Mouse (Mus musculus) liver, postnatal 0 days (tissue): ENCODE data around the gene Rassf7. TPM values are rescaled to one million over a fixed set of nuclear protein-coding genes. Genes with fewer than 3 reads are reported as not detected.
"Not testable (repeated sequence)": the region's sequence is repeated elsewhere in the genome, so short reads cannot be mapped to it uniquely, and the experiment has no call there.

Source experiments
- ATAC-seq: fragments of 200-750 bp; cut with Nextera tagmentation; 2 replicates; pipeline ENCODE4 v1.8.0; 2017; ENCODE audit warnings: mild to moderate bottlenecking, moderate library complexity
- DNase-seq: peaks from one replicate; pipeline ENCODE4 v3.0.0-alpha.2; 2016
- H3K27ac ChIP-seq: fragments of 300-500 bp; sonication (generic); 2 replicates; pipeline ENCODE4 v1.5.1; 2014; ENCODE audit warnings: antibody characterized with exemption, moderate library complexity, mild to moderate bottlenecking, low read depth
- H3K27me3 ChIP-seq: fragments of 300-500 bp; sonication (generic); 2 replicates; pipeline ENCODE4 v1.6.1; 2014; ENCODE audit warnings: low read length, control low read depth, mixed read lengths; ENCODE audit not compliant: insufficient read depth
- H3K36me3 ChIP-seq: fragments of 300-500 bp; sonication (generic); replicated peaks from 2 replicates; pipeline ENCODE4 v1.6.1; 2014; ENCODE audit warnings: mild to moderate bottlenecking, control low read depth, low read length, moderate library complexity, mixed read lengths; ENCODE audit not compliant: insufficient read depth
- H3K4me1 ChIP-seq: fragments of 300-500 bp; sonication (generic); 2 replicates; pipeline ENCODE4 v1.6.1; 2014; ENCODE audit warnings: antibody characterized with exemption, mild to moderate bottlenecking, control low read depth; ENCODE audit not compliant: insufficient read depth
- H3K4me2 ChIP-seq: fragments of 300-500 bp; sonication (generic); 2 replicates; pipeline ENCODE4 v1.6.1; 2014; ENCODE audit warnings: low read depth, mild to moderate bottlenecking, low read length, moderate library complexity, mixed read lengths
- H3K4me3 ChIP-seq: fragments of 300-500 bp; sonication (generic); 2 replicates; pipeline ENCODE4 v1.5.1; 2014; ENCODE audit warnings: low read depth, low read length
- H3K9ac ChIP-seq: fragments of 300-500 bp; sonication (generic); replicated peaks from 2 replicates; pipeline ENCODE4 v1.6.1; 2014; ENCODE audit warnings: mild to moderate bottlenecking, moderate library complexity
- H3K9me3 ChIP-seq: fragments of 300-500 bp; sonication (generic); 2 replicates; pipeline ENCODE4 v1.6.1; 2016; ENCODE audit warnings: mild to moderate bottlenecking, control low read depth, low read length, mixed read lengths
- CTCF ChIP-seq: sonication (generic); IDR thresholded peaks from 2 replicates; pipeline ENCODE4 v1.5.1; 2016; ENCODE audit warnings: antibody characterized with exemption, low read depth
- EP300 ChIP-seq: IDR thresholded peaks from 2 replicates; pipeline ENCODE4 v1.6.1; 2016; ENCODE audit warnings: antibody characterized with exemption, low read depth, mild to moderate bottlenecking
- WGBS: fragments of 180-500 bp; shearing (Covaris S2); extraction: QIAGEN DNeasy Blood & Tissue Kit; methylation state at CpG from one replicate; pipeline ENCODE4 v1.1.7; 2014; ENCODE audit not compliant: insufficient replicate concordance; 5-methylcytosine and 5-hydroxymethylcytosine counted together
- polyA plus RNA-seq: library from polyadenylated mRNA; unstranded; fragments of >200 nt; fragmentation: Nextera tagmentation; extraction: Ambion mirVana; gene quantifications from 2 replicates; pipeline ENCODE4 v1.2.1, GENCODE M21; 2015

Rassf7 gene
- polyA plus RNA-seq, 1 experiment from 2014 or later: 24.9 TPM

- peaks cover 20% of the 10 kb centered on the region for H3K4me1 ChIP-seq
- peaks cover 50% of the 10 kb centered on the region for H3K36me3 ChIP-seq
- H3K9ac ChIP-seq: no peak overlapping the region
- ATAC-seq (no peak), DNase-seq (no peak)
- H3K9me3 ChIP-seq: no peaks in the 10 kb centered on the region
- no peak for TF ChIP-seq CTCF
- TF ChIP-seq EP300: no peak
- H3K27me3 ChIP-seq: no peaks in the 10 kb centered on the region
- no peak overlapping the region for H3K4me3 ChIP-seq
- no peak overlapping the region for H3K27ac ChIP-seq
- no peak overlapping the region for H3K4me2 ChIP-seq
- 95% methylated on average over 3 of the region's 3 CpGs for WGBS
Observed at GRCm38 (mm10) chr7:141231111-141231510, 15.5 kb downstream of the Rassf7 start.

DNA sequence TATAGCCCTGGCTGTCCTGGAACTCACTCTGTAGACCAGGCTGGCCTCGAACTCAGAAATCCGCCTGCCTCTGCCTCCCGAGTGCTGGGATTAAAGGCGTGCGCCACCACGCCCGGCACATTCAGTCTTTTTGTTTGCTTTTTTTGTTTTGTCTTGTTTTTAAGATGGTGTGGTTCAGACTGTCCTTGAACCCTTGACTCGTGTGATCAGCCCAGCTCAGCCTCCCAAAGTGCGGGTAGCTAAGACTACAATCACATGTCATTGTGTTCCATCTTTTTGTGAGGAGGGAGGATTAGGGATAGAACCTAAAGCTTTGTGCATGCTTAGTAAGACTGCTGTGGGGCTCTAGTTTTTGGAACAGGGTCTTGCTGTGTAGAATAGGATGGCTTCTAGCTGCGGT, 15.9 kb downstream of the Rassf7 start:
- TF ChIP-seq EP300: no peak
- H3K4me1 ChIP-seq: peaks cover 20% of the 10 kb centered on the region
- peaks cover 50% of the 10 kb centered on the region for H3K36me3 ChIP-seq
- no peak for ATAC-seq
- no peak overlapping the region for H3K9ac ChIP-seq
- no peaks in the 10 kb centered on the region for H3K27me3 ChIP-seq
- no peak overlapping the region for H3K27ac ChIP-seq
- no peak for DNase-seq
- no peaks in the 10 kb centered on the region for H3K9me3 ChIP-seq
- 81% methylated on average over 9 of the region's 10 CpGs for WGBS
- H3K4me3 ChIP-seq: no peak overlapping the region
- H3K4me2 ChIP-seq: no peak overlapping the region

- H3K27ac ChIP-seq, DNase-seq, H3K9ac ChIP-seq, ATAC-seq, H3K4me2 ChIP-seq, H3K4me1 ChIP-seq, H3K27me3 ChIP-seq, H3K9me3 ChIP-seq, H3K4me3 ChIP-seq: not testable (repeated sequence)
- peaks cover 64% of the 10 kb centered on the region for H3K36me3 ChIP-seq
- WGBS: 84% methylated on average over 4 of the region's 4 CpGs
Observed at GRCm38 (mm10) chr7:141250486-141250885, 34.8 kb downstream of the Rassf7 start.

GRCm38 (mm10) chr7:141256159-141256558, 40.5 kb downstream of the Rassf7 start:
- no peak overlapping the region for H3K4me2 ChIP-seq
- TF ChIP-seq EP300 (no peak), CTCF (no peak)
- H3K27ac ChIP-seq: no peak overlapping the region
- H3K36me3 ChIP-seq: peaks cover 76% of the 10 kb centered on the region
- H3K27me3 ChIP-seq: no peaks in the 10 kb centered on the region
- H3K4me1 ChIP-seq: no peaks in the 10 kb centered on the region
- 83% methylated on average over 10 of the region's 10 CpGs for WGBS
- H3K9ac ChIP-seq: no peak overlapping the region
- H3K4me3 ChIP-seq: no peak overlapping the region
- no peak for DNase-seq
- ATAC-seq: no peak
- no peaks in the 10 kb centered on the region for H3K9me3 ChIP-seq

DNA sequence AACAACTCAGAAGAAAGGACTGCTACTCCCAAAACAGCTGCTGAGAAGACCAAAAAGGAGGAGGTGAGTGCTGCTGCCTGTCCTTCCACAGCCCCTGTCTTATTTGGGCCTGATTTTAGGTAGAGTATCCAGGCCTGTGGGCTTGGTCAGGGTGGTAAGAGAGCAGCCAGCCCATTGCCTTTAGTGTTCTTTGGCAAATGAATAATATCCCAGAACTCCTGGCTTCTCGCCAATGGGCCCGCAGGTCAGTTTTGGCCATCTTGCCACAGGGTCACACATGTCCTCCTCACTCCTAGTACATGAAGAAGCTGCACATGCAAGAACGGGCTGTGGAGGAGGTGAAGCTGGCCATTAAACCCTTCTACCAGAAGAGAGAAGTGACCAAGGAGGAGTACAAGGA, 45.8 kb downstream of the Rassf7 start:
- H3K36me3 ChIP-seq: peaks cover 82% of the 10 kb centered on the region

DNA sequence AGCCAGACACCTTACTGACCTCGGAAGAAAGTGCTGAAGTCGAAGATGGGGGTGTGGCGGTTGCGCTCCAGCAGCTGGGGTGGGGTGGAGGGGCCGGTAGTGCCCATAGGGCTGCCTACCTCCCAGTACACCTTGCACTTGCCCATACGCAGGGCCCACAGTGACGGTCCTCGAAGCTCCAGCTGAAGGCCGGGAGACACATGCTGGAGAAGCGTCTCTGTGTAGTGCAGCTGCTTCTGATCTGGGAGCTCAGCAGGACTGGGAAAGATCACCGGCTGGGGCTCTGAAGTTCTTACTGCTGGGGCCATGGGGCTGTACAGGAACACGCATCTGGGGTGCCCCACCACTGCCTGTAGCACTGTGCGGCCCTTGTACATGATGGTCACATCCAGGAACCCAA, 48.0 kb downstream of the Rassf7 start:
- no peaks in the 10 kb centered on the region for H3K9me3 ChIP-seq
- ATAC-seq: no peak
- TF ChIP-seq EP300 (no peak), CTCF (no peak)
- no peaks in the 10 kb centered on the region for H3K27me3 ChIP-seq
- H3K4me1 ChIP-seq: peaks cover 25% of the 10 kb centered on the region
- no peak for DNase-seq
- H3K4me2 ChIP-seq: peak overlapping the region; percentile 95; the same call in 1 of the 2 replicates
- 87% methylated on average over 13 of the region's 13 CpGs for WGBS
- no peak overlapping the region for H3K9ac ChIP-seq
- no peak overlapping the region for H3K27ac ChIP-seq
- peaks cover 61% of the 10 kb centered on the region for H3K36me3 ChIP-seq
- no peak overlapping the region for H3K4me3 ChIP-seq

More for the DNA sequence above, 45.8 kb downstream of the Rassf7 start:
- TF ChIP-seq CTCF (no peak), EP300 (no peak)
- Histone ChIP-seq H3K27ac (no peak overlapping the region), H3K4me2 (no peak overlapping the region), H3K9me3 (no peaks in the 10 kb centered on the region), H3K4me3 (no peak overlapping the region), H3K4me1 (peaks cover 19% of the 10 kb centered on the region), H3K27me3 (no peaks in the 10 kb centered on the region), H3K9ac (no peak overlapping the region)
- no peak for DNase-seq
- 87% methylated on average over 3 of the region's 3 CpGs for WGBS
- no peak for ATAC-seq

DNA sequence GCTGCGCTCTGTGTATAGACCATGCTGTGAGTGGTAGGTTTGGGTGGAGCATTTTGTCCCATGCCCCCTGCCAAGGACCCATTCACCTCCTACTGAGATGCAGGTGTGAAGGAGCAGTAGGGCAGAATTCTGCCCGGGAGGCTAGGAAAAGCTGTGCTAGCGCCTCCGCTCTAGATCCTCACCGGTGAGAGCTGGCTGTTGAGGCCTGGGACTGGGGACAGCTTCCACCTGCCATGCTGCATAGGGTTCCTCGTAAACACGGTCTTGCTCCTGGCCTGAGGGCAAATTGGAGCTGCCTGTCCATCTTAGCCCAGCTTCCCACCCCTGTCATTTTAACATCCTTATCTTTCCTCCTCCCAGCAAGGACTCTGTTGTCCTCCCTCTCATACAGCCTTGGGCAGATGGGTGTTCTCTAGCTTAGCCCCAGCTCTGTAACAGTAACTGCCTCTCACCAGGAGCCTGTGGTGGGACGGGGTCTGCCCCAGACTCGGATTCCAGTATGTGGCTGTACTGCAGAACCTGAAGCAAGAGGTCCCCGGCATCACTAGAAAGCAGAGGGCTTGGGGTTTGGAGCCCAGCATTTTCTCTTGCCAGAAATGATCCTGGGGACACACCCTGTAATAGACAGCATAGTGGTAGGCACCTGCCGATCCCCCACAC, 48.5 kb downstream of the Rassf7 start:
- H3K27ac ChIP-seq: peak overlapping the region; percentile 94; the same call in 1 of the 2 replicates
- TF ChIP-seq EP300 (no peak), CTCF (no peak)
- peaks cover 56% of the 10 kb centered on the region for H3K36me3 ChIP-seq
- ATAC-seq (no peak), DNase-seq (no peak)
- H3K9ac ChIP-seq: peak overlapping the region; percentile 92; the same call in 1 of the 2 replicates
- WGBS: 78% methylated on average over 11 of the region's 11 CpGs
- H3K27me3 ChIP-seq: peaks cover 4% of the 10 kb centered on the region; the same call in 1 of the 2 replicates
- no peaks in the 10 kb centered on the region for H3K9me3 ChIP-seq
- H3K4me3 ChIP-seq: peak overlapping the region; percentile 88
- peaks cover 26% of the 10 kb centered on the region for H3K4me1 ChIP-seq
- H3K4me2 ChIP-seq: peak overlapping the region; percentile 95
